ENCODE assay signal across 10 mouse cellular contexts in genomic region chr17:34881683-34882310, GRCm38 (mm10). TPM values are rescaled to one million over a fixed set of nuclear protein-coding genes. Genes with fewer than 3 reads are reported as not detected.
DNase-seq lines count a peak whose midpoint lies in the region; ATAC-seq and TF ChIP-seq lines count a peak whose summit lies in the region.
"Had no signal": no experiment of that assay in that cellular context is flagged by ENCODE, and none has a peak within 500 bp of the region (broad histone marks: within the 10 kb centered on the region; RNA-seq: fewer than 3 reads in every experiment).

TSS of gene Gm20547 (minus strand) at chr17:34882042.

- TF ChIP-seq POLR2A in liver, adult 2 months (IDR thresholded peaks at IDR 0.05; ENCODE audit: extremely low read depth, insufficient read depth, low read length) = peak; percentile 40; the same call in 1 of the 2 replicates

- H3K4me3 ChIP-seq in heart, embryonic 11.5 days (ENCODE audit: low read depth, low read length) = 0 out of 2 replicates have a peak within 1 kb of the TSS, but pooled peaks have one; percentile 0
- H3K4me3 ChIP-seq in ES-E14 (ENCODE audit: insufficient read depth in 1 of 2, low read depth in 1 of 2, low read length in 2 of 2, poor library complexity in 1 of 2, severe bottlenecking in 1 of 2) = peak within 1 kb of the TSS; percentile 24 to 39; a peak in 2 of 4 replicates
- peak within 1 kb of the TSS; percentile 35 for H3K4me3 ChIP-seq in intestine, embryonic 16.5 days (ENCODE audit: low read length)
- peak within 1 kb of the TSS; percentile 72 for H3K4me3 ChIP-seq in liver, adult 2 months (ENCODE audit: insufficient read depth, low read depth, low read length)
- H3K4me3 ChIP-seq in left cerebral cortex, adult 2 months = no peak within 1 kb of the TSS

- intact Hi-C loops in heart, postnatal 10 days (cut with DNase I) = no loop called here
- intact Hi-C loops in gastrocnemius, postnatal 36 days (cut with DNase I) = no loop called here
- intact Hi-C loops in left cerebral cortex, adult 2 months (cut with DNase I) = no loop called here

- H3K79me2 ChIP-seq in liver, adult 2 months (ENCODE audit: control insufficient read depth, insufficient read depth, low read length) = no peaks in the 10 kb centered on the region; the same call in 1 of the 2 replicates

- H3K9me3 ChIP-seq in heart, embryonic 11.5 days (replicated peaks; ENCODE audit: control insufficient read depth, low read length) = no peaks in the 10 kb centered on the region
- no peaks in the 10 kb centered on the region for H3K9me3 ChIP-seq in ES-E14 (ENCODE audit: control insufficient read depth, insufficient read depth, low read depth, low read length)
- H3K9me3 ChIP-seq in intestine, embryonic 16.5 days (ENCODE audit: control insufficient read depth, low read length) = no peaks in the 10 kb centered on the region

- 0 out of 2 replicates have a peak, but pooled peaks have one; percentile 12 for TF ChIP-seq CTCF in liver, adult 2 months (IDR thresholded peaks at IDR 0.05; ENCODE audit: low read depth, low read length)
- TF ChIP-seq CTCF in left cerebral cortex, adult 2 months (IDR thresholded peaks at IDR 0.05) = no peak

- ATAC-seq in heart, embryonic 11.5 days (replicated peaks; ENCODE audit: insufficient number of reproducible peaks, low FRiP score, low TSS enrichment) = no peak
- ATAC-seq in intestine, embryonic 16.5 days = peak; percentile 69

- in situ Hi-C loops in ES-E14 (cut with MboI; ENCODE audit: low sequenced_read_pairs in 2 of 2, unreplicated experiment in 2 of 2) = no loop called here

- peak within 1 kb of the TSS; percentile 8; the same call in 1 of the 2 replicates for H3K9ac ChIP-seq in heart, embryonic 11.5 days (ENCODE audit: low read depth, low read length)
- H3K9ac ChIP-seq in ES-E14 (ENCODE audit: insufficient read depth, low read depth, low read length, poor library complexity, severe bottlenecking) = no peak within 1 kb of the TSS
- H3K9ac ChIP-seq in intestine, embryonic 16.5 days (ENCODE audit: low read depth, low read length) = peak within 1 kb of the TSS; percentile 49
- peak within 1 kb of the TSS; percentile 85 for H3K9ac ChIP-seq in liver, adult 2 months (ENCODE audit: low read depth, low read length)

- peak within 1 kb of the TSS; percentile 36 for H3K4me2 ChIP-seq in heart, embryonic 11.5 days
- H3K4me2 ChIP-seq in intestine, embryonic 16.5 days (ENCODE audit: low read depth, low read length) = peak within 1 kb of the TSS; percentile 50

- no peak for DNase-seq in heart, postnatal 10 days
- no peak for DNase-seq in ES-E14 (ENCODE audit: low read depth, low spot score)
- DNase-seq in liver, adult 2 months (ENCODE audit: extremely low read depth, low read depth, low spot score) = peak; percentile 87
- DNase-seq in left cerebral cortex, adult 8-10 months (ENCODE audit: low spot score in 2 of 2) = no peak
- DNase-seq in gastrocnemius, postnatal 36 days = no peak
- no peak for DNase-seq in left cerebral cortex, adult 2 months (ENCODE audit: extremely low spot score in 1 of 2, low spot score in 2 of 2)

- H3K27me3 ChIP-seq in heart, embryonic 11.5 days (ENCODE audit: control insufficient read depth, insufficient read depth, low read length) = no peaks in the 10 kb centered on the region; the same call in 1 of the 2 replicates
- H3K27me3 ChIP-seq in intestine, embryonic 16.5 days (replicated peaks; ENCODE audit: control insufficient read depth, insufficient read depth, low read length) = no peaks in the 10 kb centered on the region; the same call in 1 of the 2 replicates
- no peaks in the 10 kb centered on the region for H3K27me3 ChIP-seq in liver, adult 2 months (ENCODE audit: control insufficient read depth, insufficient read depth, low read length)
- H3K27me3 ChIP-seq: CH12.LX had no signal

- no peak within 1 kb of the TSS for H3K27ac ChIP-seq in heart, embryonic 11.5 days (ENCODE audit: low read depth, low read length)
- H3K27ac ChIP-seq in ES-E14 (ENCODE audit: insufficient read depth, low read depth, low read length, poor library complexity, severe bottlenecking) = no peak within 1 kb of the TSS
- H3K27ac ChIP-seq in intestine, embryonic 16.5 days (ENCODE audit: low read length) = peak within 1 kb of the TSS; percentile 36
- H3K27ac ChIP-seq in liver, adult 2 months (replicated peaks; ENCODE audit: insufficient read depth, low read depth, low read length) = peak within 1 kb of the TSS; percentile 95
- no peak within 1 kb of the TSS for H3K27ac ChIP-seq in left cerebral cortex, adult 2 months

- peaks cover 8% of the 10 kb centered on the region; the same call in 1 of the 2 replicates for H3K4me1 ChIP-seq in heart, embryonic 11.5 days (ENCODE audit: control insufficient read depth, insufficient read depth, low read length)
- H3K4me1 ChIP-seq in ES-E14 (ENCODE audit: control insufficient read depth in 2 of 2, insufficient read depth in 2 of 2, low read length in 2 of 2, poor library complexity in 1 of 2) = peaks cover 0 to 3% of the 10 kb centered on the region in 2 experiments; a peak in 2 of 4 replicates
- H3K4me1 ChIP-seq in intestine, embryonic 16.5 days (ENCODE audit: control insufficient read depth, insufficient read depth, low read length) = 0 out of 2 replicates have a peak, but pooled peaks cover 2% of the 10 kb centered on the region
- H3K4me1 ChIP-seq in liver, adult 2 months (ENCODE audit: control insufficient read depth, insufficient read depth, low read length) = peaks cover 15% of the 10 kb centered on the region

- WGBS in heart, embryonic 11.5 days (ENCODE audit: insufficient replicate concordance) = 12% methylated on average over 15 of the region's 15 CpGs
- WGBS in intestine, embryonic 16.5 days = 6% methylated on average over 15 of the region's 15 CpGs
- 12% methylated on average over 15 of the region's 15 CpGs for WGBS in liver, adult 2 months

- no peaks in the 10 kb centered on the region for H3K36me3 ChIP-seq in heart, embryonic 11.5 days (ENCODE audit: control insufficient read depth, insufficient read depth, low read length)
- H3K36me3 ChIP-seq in ES-E14 (ENCODE audit: control insufficient read depth, insufficient read depth, low read length, poor library complexity, severe bottlenecking) = no peaks in the 10 kb centered on the region
- H3K36me3 ChIP-seq in intestine, embryonic 16.5 days (ENCODE audit: control insufficient read depth, insufficient read depth, low read length) = no peaks in the 10 kb centered on the region
- peaks cover 6% of the 10 kb centered on the region for H3K36me3 ChIP-seq in liver, adult 2 months (ENCODE audit: control insufficient read depth, insufficient read depth, low read length)

TF ChIP-seq in ES-E14, 5 proteins besides CTCF, POLR2A, EP300 and RAD21:
- no peak for TF ChIP-seq ZNF384 (IDR thresholded peaks at IDR 0.05; ENCODE audit: low read depth, low read length)
- TF ChIP-seq MAFK (IDR thresholded peaks at IDR 0.05; ENCODE audit: insufficient read depth, low read depth, low read length) = no peak
- TF ChIP-seq ZC3H11A (IDR thresholded peaks at IDR 0.05; ENCODE audit: borderline replicate concordance, low read depth, low read length) = no peak
- TF ChIP-seq HCFC1 (IDR thresholded peaks at IDR 0.05; ENCODE audit: borderline replicate concordance, insufficient read depth, low read length) = no peak
- TF ChIP-seq CHD2 (IDR thresholded peaks at IDR 0.05; ENCODE audit: low read depth, low read length) = no peak
TF ChIP-seq in ES-E14: peak in this region for 0.

RNA-seq across cellular contexts. Expression of gene Gm20547, which starts in this region (rescaled TPM):
- polyA plus RNA-seq in heart, embryonic 11.5 days (2014; fragmentation: Nextera tagmentation; extraction: Ambion mirVana) = not detected in 2 replicates
- not detected for total RNA-seq in heart, postnatal 10 days (2021)
- 0.31 TPM in 1 of 2 replicates, not detected in the other for total RNA-seq in ES-E14 (2012; rRNA removed)
- not detected in 2 replicates for polyA plus RNA-seq in intestine, embryonic 16.5 days (2015; fragmentation: Nextera tagmentation; extraction: Ambion mirVana)
- total RNA-seq in liver, adult 2 months (2014; rRNA removed) = 1.1 TPM in 1 of 2 replicates, not detected in the other
- 0.09 TPM in 1 of 2 replicates, not detected in the other for polyA plus RNA-seq in liver, adult 2 months (2012; rRNA removed)
- not detected for total RNA-seq in left cerebral cortex, adult 8-10 months (2022)
- under 1 TPM in 1 of 2 experiments, not detected in 1; 0.20 TPM for total RNA-seq in gastrocnemius, postnatal 36 days (2021)
- not detected for total RNA-seq in left cerebral cortex, adult 2 months (2021)
- total RNA-seq: CH12.LX had no signal
- polyA plus RNA-seq: limb, embryonic 14.5 days had no signal

Comparison
In these comparisons a context has a peak if more than half of its experiments do, and no peak if none do; other contexts are left out.
1. Peak in ATAC-seq, H3K4me3 ChIP-seq, H3K27ac ChIP-seq, H3K9ac ChIP-seq and H3K4me2 ChIP-seq in intestine, embryonic 16.5 days; RNA of the gene not detected or under 1 TPM.